Mouse (Mus musculus) bone marrow, adult 2 months (tissue): Measurements from ENCODE around the gene Myh9. TPM values are rescaled to one million over a fixed set of nuclear protein-coding genes. Genes with fewer than 3 reads are reported as not detected.

Experiments used
- H3K27ac ChIP-seq: fragments of 200-500 bp; 2 replicates; pipeline ENCODE4 v1.5.1; 2012; ENCODE audit warnings: low read depth, mild to moderate bottlenecking, control low read depth, inconsistent platforms, low read length; ENCODE audit not compliant: control insufficient read depth, poor library complexity, insufficient read depth
- H3K4me1 ChIP-seq: fragments of 200-500 bp; 2 replicates; pipeline ENCODE4 v1.6.1; 2011; ENCODE audit warnings: low read length; ENCODE audit not compliant: control insufficient read depth, insufficient read depth
- H3K4me3 ChIP-seq: fragments of 200-500 bp; replicated peaks from 2 replicates; pipeline ENCODE3; 2011; ENCODE audit warnings: mild to moderate bottlenecking, low read depth, low read length, control low read depth; ENCODE audit not compliant: control insufficient read depth
- CTCF ChIP-seq: fragments of 200-500 bp; IDR thresholded peaks from 2 replicates; pipeline ENCODE4 v1.5.1; 2011; ENCODE audit warnings: low read length, control low read depth; ENCODE audit not compliant: control insufficient read depth, insufficient read depth
- POLR2A ChIP-seq: fragments of 200-500 bp; IDR thresholded peaks from 2 replicates; pipeline ENCODE4 v1.6.1; 2011; ENCODE audit warnings: low read depth, mild to moderate bottlenecking, control low read depth, low read length, borderline replicate concordance; ENCODE audit not compliant: control insufficient read depth
- WGBS: fragments of 180-500 bp; shearing (Covaris S2); methylation state at CpG from one replicate; pipeline ENCODE4 v1.1.7; 2018; 5-methylcytosine and 5-hydroxymethylcytosine counted together
- polyA plus RNA-seq: library from polyadenylated mRNA; stranded (reverse); fragments of >200 nt; gene quantifications from 2 replicates; pipeline ENCODE4 v1.2.4, GENCODE M21; 2011; ENCODE audit warnings: low replicate concordance; ENCODE audit not compliant: missing spikeins, insufficient read depth, insufficient read length

The Myh9 gene
- polyA plus RNA-seq, 1 experiment: 399 TPM

DNA sequence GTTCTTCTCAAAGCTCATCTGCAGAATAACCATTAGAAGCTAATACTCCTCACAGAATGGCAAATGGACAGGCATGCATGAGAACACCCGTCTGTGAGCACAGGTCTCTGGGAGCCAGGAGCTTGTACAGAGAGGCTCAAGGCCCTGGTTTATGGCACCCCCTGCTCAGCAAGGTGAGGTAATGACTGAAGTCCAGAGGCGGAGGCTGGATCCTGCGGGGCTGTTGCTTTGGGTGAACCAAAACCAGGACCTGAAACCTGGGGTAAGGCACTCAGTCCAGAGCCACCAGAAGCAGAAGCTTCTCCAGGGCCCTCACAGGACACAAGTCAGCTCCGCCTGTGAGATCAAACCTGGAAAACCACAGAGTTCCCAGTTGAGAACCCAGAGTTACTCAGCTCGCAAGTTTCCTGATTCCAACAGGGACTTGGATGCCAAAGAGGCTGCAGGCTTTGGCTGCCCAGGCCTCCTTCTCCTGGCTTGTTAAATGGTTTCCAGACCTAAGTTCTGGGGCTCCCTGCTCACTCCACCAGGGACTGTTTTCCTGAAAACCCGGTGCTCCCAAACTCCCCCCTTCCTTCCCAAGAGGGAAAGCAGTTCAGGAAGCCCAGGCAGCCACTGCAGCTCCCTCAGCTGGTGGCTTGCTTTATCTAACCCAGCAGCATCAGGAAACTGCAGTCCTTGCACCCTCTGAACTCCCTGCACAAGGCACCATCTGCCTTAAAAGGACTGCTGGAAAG, 28.2 kb downstream of the Myh9 start:
- TF ChIP-seq POLR2A: no peak
- no peak for TF ChIP-seq CTCF
- 50% methylated on average over 6 of the region's 6 CpGs for WGBS
- H3K4me1 ChIP-seq: peaks cover 22% of the 10 kb centered on the region
- no peak overlapping the region for H3K27ac ChIP-seq
- no peak overlapping the region for H3K4me3 ChIP-seq

DNA sequence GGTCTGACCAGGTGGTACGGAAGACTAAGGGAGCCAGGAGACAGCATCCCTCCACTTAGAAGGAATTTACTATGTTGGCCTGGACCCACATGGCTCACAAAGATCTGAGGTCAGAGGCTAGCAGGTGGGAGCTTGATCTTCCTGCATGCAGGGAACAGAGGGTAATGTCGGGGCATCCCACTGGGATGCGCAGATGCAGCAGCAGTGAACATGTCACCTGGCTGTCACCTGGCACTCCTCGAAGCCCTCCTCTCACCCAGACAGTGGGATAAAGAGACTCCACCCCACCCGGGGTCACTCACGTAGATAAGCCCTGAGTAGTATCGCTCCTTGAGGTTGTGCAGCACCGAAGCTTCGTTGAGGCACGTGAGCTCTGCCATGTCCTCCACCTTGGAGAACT, 29.4 kb downstream of the Myh9 start:
- 81% methylated on average over 10 of the region's 10 CpGs for WGBS
- TF ChIP-seq POLR2A (no peak), CTCF (no peak)
- Histone ChIP-seq H3K4me3 (no peak overlapping the region), H3K4me1 (peaks cover 16% of the 10 kb centered on the region), H3K27ac (no peak overlapping the region)

DNA sequence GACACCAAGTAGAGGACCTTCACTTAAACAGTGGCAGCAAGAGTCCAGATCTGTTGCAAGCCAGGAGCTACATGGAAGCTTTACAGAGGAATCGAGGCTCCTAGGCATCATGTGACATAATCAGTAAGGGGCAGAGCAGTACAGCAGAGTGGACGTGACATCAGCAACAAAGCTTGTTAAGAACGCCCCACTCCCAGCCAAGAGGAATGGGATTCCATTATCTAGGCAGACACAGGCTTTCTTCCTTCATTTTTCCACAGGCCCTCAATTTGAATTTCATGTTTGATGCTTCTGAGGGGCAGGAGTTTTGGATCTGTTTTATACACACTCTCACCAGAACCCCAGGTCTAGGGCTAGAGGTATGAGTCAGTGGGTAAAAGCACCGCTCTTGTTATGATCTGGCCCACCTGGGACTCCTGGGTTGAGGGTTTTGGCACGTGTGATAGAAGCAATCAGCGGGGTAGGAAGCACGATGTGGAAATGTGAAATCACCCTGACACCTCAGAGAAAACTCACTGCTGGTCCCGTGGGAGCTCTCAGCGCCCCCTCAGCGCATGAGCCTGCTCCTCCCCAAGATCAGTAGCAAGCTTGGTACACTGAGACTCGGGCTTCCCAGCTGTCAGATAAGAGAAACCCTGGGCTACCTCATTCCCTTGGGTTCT, 30.7 kb downstream of the Myh9 start:
- WGBS: 66% methylated on average over 11 of the region's 11 CpGs
- Histone ChIP-seq H3K27ac (no peak overlapping the region), H3K4me1 (peaks cover 10% of the 10 kb centered on the region; the same call in 1 of the 2 replicates), H3K4me3 (no peak overlapping the region)
- TF ChIP-seq CTCF (no peak), POLR2A (no peak)

DNA sequence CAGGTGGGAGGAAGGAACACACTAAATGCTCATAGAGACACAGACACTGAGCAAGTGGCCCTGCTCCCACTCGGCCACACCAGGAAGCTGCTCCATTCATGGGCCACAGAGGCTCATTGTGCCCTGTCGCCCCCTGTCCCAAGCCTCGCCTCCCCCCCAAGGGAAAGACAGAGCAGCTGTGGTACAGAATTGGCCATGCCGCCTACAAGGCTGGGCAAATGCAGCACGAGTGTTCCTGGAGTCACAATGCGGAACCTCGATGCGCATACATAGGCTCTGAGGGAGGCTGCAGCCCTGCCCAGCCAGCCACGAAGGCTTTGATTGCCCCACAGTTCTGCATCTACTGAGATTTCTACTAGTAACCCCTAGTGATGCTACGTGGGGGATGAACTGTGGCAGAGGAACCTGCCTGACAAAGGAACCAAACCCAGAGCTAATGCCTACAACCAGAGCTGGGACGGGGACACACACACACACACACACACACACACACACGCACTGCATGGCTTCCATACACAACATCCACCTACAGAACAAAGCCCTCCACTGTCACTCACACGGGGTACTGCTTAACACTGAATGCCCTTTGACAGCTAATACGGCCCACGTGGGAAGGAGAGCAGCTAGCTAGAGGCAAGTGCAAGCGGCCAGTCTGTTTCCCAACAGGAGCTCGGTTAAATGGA, 31.4 kb downstream of the Myh9 start:
- H3K27ac ChIP-seq: no peak overlapping the region
- H3K4me1 ChIP-seq: peaks cover 7% of the 10 kb centered on the region; the same call in 1 of the 2 replicates
- TF ChIP-seq POLR2A (no peak), CTCF (no peak)
- no peak overlapping the region for H3K4me3 ChIP-seq
- WGBS: 76% methylated on average over 17 of the region's 17 CpGs

DNA sequence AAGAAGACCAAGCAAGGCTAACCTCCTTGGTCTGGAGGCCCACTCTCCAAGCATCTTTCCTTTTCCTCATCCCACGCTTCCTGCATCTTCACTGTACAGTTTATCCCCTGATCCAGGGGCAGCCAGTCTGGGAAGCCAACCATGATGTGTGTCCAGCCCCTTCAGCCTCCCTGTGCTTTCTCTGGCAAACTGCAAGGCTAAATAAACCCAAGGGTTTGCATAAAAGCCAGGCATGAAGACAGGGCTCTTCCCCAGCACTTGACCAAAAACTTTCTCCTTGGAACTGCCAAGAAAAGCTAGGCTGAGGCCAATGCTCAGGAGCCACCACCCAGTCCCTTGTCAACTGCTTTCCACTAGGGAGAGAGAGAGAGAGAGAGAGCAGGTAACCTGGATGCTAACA, 32.5 kb downstream of the Myh9 start:
- no peak overlapping the region for H3K4me3 ChIP-seq
- 92% methylated on average over 1 of the region's 1 CpGs for WGBS
- H3K4me1 ChIP-seq: peaks cover 9% of the 10 kb centered on the region; the same call in 1 of the 2 replicates
- H3K27ac ChIP-seq: no peak overlapping the region
- TF ChIP-seq POLR2A (no peak), CTCF (no peak)

DNA sequence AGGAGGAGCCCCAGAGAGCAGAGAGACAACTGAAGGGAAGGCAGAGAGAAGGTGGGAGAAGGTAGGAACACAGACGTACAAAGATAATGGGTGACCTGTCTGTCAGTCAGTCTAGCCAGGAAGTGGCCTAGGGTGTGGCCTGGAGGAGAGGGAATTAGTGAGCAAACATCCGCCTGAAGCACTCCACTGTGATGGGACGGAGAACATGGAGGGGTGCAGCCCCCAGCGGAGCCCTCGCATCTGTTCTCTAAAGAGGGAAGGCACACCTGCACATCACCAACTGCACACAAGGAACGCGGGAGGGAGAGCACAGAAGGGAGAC, 34.8 kb downstream of the Myh9 start:
- H3K27ac ChIP-seq: peak overlapping the region; percentile 16; the same call in 1 of the 2 replicates
- peaks cover 14% of the 10 kb centered on the region for H3K4me1 ChIP-seq
- H3K4me3 ChIP-seq: no peak overlapping the region
- WGBS: 63% methylated on average over 7 of the region's 7 CpGs
- TF ChIP-seq CTCF (no peak), POLR2A (no peak)

DNA sequence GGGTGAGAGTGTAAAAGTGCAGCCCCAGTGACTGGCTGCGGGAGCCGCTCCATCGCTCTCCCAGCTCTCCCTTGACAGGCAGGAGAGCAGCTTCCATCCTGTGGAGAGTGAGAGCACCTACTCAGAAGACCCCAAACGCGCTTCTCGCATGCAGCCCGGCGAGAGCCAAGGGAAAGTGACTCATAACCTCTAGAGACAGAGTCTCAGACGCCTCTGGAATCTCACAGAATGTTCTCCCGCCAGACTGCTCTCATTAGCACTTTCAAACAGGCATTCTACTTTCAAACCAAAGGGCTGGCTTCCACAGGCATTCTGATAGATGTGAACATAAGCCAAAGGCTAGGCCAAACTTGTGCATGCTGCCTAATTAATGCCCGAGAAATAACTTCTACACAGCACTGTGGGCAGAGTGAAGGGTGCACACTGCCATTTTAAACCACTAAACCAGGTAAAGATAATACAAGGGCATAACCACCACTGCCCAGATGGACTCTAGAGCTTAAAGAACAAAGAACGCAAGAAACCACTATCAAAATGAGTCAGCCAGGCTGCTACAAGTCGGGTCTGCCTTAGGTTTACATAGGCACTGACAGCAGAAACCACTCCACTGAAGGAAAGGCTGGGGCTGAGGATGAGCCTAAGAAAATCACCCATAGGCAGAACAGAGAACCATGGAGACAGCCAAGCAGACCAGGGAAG, 35.3 kb downstream of the Myh9 start:
- Histone ChIP-seq H3K27ac (peak overlapping the region; percentile 16; the same call in 1 of the 2 replicates), H3K4me3 (no peak overlapping the region), H3K4me1 (peaks cover 15% of the 10 kb centered on the region)
- 74% methylated on average over 13 of the region's 13 CpGs for WGBS
- TF ChIP-seq POLR2A (no peak), CTCF (no peak)

DNA sequence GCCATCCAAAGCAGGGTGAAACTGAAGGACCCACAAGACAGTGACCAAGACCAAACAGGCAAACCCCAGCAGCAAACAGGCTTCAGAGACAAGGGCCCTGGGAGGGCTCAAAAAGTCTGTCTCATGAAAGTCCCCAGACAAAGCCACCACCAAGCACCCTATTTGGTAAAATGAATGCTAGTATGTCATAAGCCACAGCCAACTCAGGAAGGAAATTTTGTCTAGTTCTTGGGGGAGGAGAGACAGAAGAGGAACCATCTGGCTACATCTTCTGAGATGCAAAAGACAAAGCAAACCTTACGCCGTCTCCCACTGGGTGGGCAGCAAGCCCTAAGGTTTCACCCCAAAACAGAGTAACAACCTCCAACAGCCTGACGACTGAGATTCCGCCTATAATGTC, 36.3 kb downstream of the Myh9 start:
- Histone ChIP-seq H3K4me1 (peaks cover 17% of the 10 kb centered on the region), H3K4me3 (no peak overlapping the region), H3K27ac (peak overlapping the region; percentile 64)
- WGBS: 39% methylated on average over 4 of the region's 4 CpGs
- TF ChIP-seq POLR2A (no peak), CTCF (no peak)
